Mouse (Mus musculus) embryonic facial prominence, embryonic 15.5 days (tissue): ENCODE measurements around the gene Itpr3. TPM values are rescaled to one million over a fixed set of nuclear protein-coding genes. Genes with fewer than 3 reads are reported as not detected.

Experiments used
- ATAC-seq: fragments of 200-750 bp; cut with Nextera tagmentation; 2 replicates; pipeline ENCODE4 v1.8.0; 2017; ENCODE audit warnings: low read depth, moderate TSS enrichment; ENCODE audit not compliant: insufficient number of reproducible peaks, low FRiP score, low TSS enrichment
- H3K27ac ChIP-seq: fragments of 300-500 bp; sonication (generic); replicated peaks from 2 replicates; pipeline ENCODE4 v1.5.1; 2015; ENCODE audit warnings: mild to moderate bottlenecking, inconsistent platforms
- H3K27me3 ChIP-seq: fragments of 300-500 bp; sonication (generic); 2 replicates; pipeline ENCODE4 v1.6.1; 2015; ENCODE audit warnings: inconsistent platforms
- H3K36me3 ChIP-seq: fragments of 300-500 bp; sonication (generic); 2 replicates; pipeline ENCODE4 v1.6.1; 2015; ENCODE audit warnings: mild to moderate bottlenecking, inconsistent platforms
- H3K4me1 ChIP-seq: fragments of 300-500 bp; sonication (generic); 2 replicates; pipeline ENCODE4 v1.6.1; 2015; ENCODE audit warnings: inconsistent platforms
- H3K4me2 ChIP-seq: fragments of 300-500 bp; sonication (generic); replicated peaks from 2 replicates; pipeline ENCODE4 v1.6.1; 2015; ENCODE audit warnings: mild to moderate bottlenecking, inconsistent platforms
- H3K4me3 ChIP-seq: fragments of 300-500 bp; sonication (generic); replicated peaks from 2 replicates; pipeline ENCODE4 v1.5.1; 2015; ENCODE audit warnings: mild to moderate bottlenecking, inconsistent platforms
- H3K9ac ChIP-seq: fragments of 300-500 bp; sonication (generic); 2 replicates; pipeline ENCODE4 v1.6.1; 2015; ENCODE audit warnings: inconsistent platforms
- H3K9me3 ChIP-seq: fragments of 300-500 bp; sonication (generic); replicated peaks from 2 replicates; pipeline ENCODE4 v1.6.1; 2016; ENCODE audit warnings: inconsistent platforms
- WGBS: fragments of 180-500 bp; shearing (Covaris S2); methylation state at CpG from one replicate; pipeline ENCODE4 v1.1.7; 2015; 5-methylcytosine and 5-hydroxymethylcytosine counted together
- polyA plus RNA-seq: library from polyadenylated mRNA; unstranded; fragments of >200 nt; fragmentation: Nextera tagmentation; extraction: Ambion mirVana; gene quantifications from 2 replicates; pipeline ENCODE4 v1.2.1, GENCODE M21; 2015

The Itpr3 gene
- polyA plus RNA-seq: 5.3 TPM in 2 replicates

DNA sequence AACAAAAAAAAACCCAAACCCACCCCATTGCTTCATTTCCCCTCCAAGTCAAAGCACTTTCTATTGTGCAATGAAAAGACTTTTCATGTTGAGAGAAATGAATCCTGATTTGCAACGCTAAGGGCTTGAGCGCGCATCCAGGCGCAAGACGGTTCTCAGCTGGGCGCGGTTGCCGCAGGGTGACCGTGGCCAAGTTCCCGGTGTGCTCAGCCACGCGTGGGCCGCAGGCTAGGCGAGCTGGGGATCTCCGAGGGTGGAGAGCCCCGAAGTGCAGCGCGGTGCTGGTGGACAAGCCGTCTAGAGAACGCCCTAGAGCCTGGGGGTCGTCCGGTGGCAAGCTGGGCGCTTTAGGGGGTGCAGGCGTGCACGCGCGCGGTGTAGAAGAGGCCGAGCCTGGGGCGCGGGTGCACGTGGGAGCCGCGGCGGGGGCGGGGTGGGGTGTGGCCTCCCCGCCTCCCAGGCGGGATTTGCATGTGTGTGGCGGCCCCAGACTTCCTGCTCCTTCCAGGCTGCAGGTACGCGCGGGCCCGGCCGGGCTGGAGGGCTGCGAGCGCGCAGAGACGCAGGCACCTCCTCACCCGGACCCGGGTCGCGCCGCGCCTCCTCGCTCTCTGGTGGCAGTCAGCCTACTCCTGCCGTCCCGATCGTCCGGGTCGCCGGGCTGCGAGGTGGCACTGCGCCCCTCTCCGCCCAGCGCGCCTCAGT, at the start of gene Itpr3:
TSS of gene Itpr3 (plus strand) at position 493 of the 705 bp plus-strand sequence.
- Histone ChIP-seq H3K9ac (peak within 1 kb of the TSS; percentile 57), H3K4me2 (peak within 1 kb of the TSS; percentile 95), H3K27me3 (no peaks in the 10 kb centered on the region), H3K36me3 (no peaks in the 10 kb centered on the region), H3K4me1 (peaks cover 50% of the 10 kb centered on the region), H3K9me3 (no peaks in the 10 kb centered on the region), H3K4me3 (peak within 1 kb of the TSS; percentile 60), H3K27ac (peak within 1 kb of the TSS; percentile 91)
- under 1% methylated on average over 65 of the region's 66 CpGs for WGBS
- ATAC-seq: peak; percentile 77

DNA sequence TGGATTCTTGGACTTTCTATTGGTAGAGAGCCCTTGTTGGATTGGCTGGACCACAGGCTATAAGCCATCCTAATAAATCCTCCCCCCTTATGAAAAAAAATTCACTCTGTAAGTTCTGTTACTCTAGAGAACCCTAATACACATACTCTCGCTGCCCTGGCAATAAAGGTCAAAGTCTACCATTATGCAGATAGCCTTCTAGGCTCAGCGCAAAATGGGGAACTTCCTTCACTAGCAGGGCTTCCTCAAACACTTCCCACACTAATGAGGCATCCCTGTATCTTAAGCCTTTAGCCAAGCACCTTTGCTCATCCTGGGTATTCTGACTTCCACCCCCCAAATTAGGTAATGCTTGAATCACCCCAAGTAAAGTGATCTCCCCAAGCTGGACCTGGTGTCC, 48.8 kb upstream of the Itpr3 start:
- Histone ChIP-seq H3K4me2 (no peak overlapping the region), H3K4me3 (no peak overlapping the region), H3K4me1 (no peaks in the 10 kb centered on the region), H3K9ac (no peak overlapping the region), H3K27ac (no peak overlapping the region), H3K9me3 (no peaks in the 10 kb centered on the region), H3K27me3 (no peaks in the 10 kb centered on the region), H3K36me3 (no peaks in the 10 kb centered on the region)
- ATAC-seq: no peak
- WGBS: 70% methylated on average over 2 of the region's 2 CpGs

DNA sequence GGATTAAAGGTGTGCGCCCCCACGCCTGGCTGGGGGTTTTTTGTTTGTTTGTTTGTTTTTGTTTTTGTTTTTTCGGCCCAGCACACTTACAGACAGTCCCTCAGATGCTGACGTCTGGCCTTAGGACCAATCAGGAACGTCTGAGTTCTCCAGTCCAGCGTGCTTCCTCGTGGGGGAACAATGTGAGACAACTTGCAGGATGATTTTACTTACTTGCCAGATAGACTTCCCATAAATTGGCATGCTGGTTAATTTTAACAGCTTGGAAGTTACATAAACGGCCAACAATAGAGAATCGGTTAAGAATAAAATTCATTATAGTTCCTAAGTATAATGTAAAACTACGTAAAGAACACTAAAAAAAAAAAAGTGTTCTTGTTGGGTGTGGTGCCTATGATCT, 45.9 kb upstream of the Itpr3 start:
- H3K9ac ChIP-seq: no peak overlapping the region
- H3K27ac ChIP-seq: no peak overlapping the region
- no peaks in the 10 kb centered on the region for H3K36me3 ChIP-seq
- 85% methylated on average over 10 of the region's 10 CpGs for WGBS
- H3K4me3 ChIP-seq: no peak overlapping the region
- H3K4me1 ChIP-seq: no peaks in the 10 kb centered on the region
- no peaks in the 10 kb centered on the region for H3K27me3 ChIP-seq
- no peak overlapping the region for H3K4me2 ChIP-seq
- H3K9me3 ChIP-seq: no peaks in the 10 kb centered on the region
- ATAC-seq: no peak

DNA sequence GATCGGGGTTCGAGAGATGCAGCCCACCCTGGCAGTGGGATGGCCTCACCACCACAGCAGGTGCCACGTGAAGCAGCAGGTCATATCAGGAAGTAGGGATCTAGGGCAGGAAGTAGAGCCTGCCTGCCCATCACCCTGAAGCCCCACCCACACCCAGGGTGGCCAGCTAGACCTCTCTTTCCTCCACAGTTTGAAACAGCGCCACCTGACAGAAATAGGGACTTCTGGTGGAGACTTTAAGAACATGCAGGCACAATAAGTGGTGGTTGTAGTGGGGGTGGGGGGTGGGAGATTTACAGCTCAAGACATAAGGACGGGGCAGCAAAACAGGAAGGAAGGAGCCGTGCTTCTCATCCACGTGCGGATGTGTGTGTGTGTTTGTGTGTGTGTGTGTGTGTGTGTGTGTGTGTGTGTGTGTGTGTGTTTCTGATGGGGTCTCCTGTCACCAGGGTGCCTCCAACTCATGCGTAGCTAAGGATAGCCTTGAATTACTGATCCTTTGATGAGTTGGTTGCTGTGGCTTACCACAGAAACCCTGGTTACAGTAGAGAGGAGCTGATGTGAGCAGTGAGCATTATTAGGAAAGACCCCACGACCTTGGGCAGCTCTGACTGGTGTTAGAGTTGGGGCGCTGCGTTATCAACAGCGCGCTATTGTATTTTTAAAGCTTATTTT, 45.0 kb upstream of the Itpr3 start:
- Histone ChIP-seq H3K27me3 (no peaks in the 10 kb centered on the region), H3K36me3 (no peaks in the 10 kb centered on the region), H3K9ac (no peak overlapping the region), H3K9me3 (no peaks in the 10 kb centered on the region), H3K27ac (no peak overlapping the region), H3K4me2 (no peak overlapping the region), H3K4me1 (peaks cover 1% of the 10 kb centered on the region; the same call in 1 of the 2 replicates), H3K4me3 (no peak overlapping the region)
- 54% methylated on average over 14 of the region's 14 CpGs for WGBS
- ATAC-seq: no peak

DNA sequence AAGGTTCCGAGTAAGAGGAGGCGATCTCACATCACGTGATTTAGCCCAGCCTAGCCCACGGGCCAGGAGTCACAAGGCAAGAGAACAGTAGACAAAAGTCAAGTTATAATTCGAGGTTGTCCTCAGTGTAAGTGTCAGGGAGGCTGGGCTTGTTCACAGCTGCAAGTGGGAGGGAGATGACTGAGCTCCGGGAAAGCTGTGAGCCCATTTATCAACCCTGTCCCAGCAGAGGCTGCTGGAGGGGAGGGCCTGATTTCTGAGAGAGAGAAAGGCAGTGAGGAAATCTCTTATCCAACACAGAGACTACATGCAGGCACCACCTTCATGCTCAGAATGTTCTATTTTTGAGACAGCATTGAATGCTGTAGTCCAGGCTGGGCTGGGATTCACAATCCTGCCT, 44.2 kb upstream of the Itpr3 start:
- Histone ChIP-seq H3K4me3 (no peak overlapping the region), H3K27ac (no peak overlapping the region), H3K4me1 (peaks cover 8% of the 10 kb centered on the region; the same call in 1 of the 2 replicates), H3K27me3 (no peaks in the 10 kb centered on the region), H3K9me3 (no peaks in the 10 kb centered on the region), H3K36me3 (no peaks in the 10 kb centered on the region), H3K4me2 (no peak overlapping the region), H3K9ac (no peak overlapping the region)
- ATAC-seq: no peak
- 44% methylated on average over 6 of the region's 6 CpGs for WGBS

DNA sequence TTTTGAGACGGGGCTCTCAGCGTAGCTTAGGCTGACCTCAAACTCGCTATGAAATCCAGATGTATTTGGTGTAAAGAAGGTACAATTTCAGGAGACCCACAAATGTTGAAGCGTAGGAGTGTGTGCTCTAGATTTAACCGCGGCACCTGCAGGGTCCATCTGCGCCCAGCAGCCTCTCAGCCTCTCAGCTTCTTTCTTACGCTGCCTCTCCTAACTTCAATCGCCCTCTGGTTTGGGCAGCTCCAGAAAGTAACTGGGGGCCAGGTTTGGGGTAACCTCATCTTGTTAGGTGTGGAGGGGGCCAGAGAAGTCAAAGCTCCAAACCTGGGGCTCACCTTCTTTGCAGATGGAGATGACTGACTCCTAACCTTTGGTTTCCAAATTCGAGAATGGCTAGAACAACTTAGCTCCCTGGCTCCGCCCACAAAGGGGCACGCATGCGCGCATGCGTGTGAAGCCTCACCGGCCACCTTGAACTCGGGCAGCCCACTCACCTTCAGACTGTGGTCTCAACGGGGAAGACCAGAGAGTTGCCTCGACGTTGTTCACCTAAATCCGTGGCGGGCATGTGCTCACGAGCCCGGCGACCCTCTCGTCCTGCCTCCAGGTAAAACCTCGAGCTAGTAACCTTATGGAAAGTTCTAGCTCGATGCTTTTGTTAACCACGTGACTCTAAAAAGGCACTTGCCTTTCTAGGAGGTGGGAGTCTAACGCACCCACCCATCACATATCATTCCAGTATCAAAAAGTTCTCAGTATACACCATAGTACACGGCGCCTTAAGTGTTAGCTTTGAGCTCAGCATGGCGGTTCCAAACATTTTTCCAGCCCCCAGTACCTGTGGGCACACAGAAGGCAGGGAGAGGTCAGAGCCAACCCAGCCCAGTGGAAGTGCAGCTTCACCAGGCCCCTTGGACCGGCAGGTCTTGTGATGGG, 39.3 kb upstream of the Itpr3 start:
- 5% methylated on average over 34 of the region's 34 CpGs for WGBS
- Histone ChIP-seq H3K4me1 (peaks cover 15% of the 10 kb centered on the region), H3K9ac (peak overlapping the region; percentile 33), H3K4me2 (peak overlapping the region; percentile 70), H3K4me3 (peak overlapping the region; percentile 56), H3K9me3 (no peaks in the 10 kb centered on the region), H3K36me3 (peaks cover 34% of the 10 kb centered on the region), H3K27ac (peak overlapping the region; percentile 72), H3K27me3 (no peaks in the 10 kb centered on the region)
- peak; percentile 73 for ATAC-seq

DNA sequence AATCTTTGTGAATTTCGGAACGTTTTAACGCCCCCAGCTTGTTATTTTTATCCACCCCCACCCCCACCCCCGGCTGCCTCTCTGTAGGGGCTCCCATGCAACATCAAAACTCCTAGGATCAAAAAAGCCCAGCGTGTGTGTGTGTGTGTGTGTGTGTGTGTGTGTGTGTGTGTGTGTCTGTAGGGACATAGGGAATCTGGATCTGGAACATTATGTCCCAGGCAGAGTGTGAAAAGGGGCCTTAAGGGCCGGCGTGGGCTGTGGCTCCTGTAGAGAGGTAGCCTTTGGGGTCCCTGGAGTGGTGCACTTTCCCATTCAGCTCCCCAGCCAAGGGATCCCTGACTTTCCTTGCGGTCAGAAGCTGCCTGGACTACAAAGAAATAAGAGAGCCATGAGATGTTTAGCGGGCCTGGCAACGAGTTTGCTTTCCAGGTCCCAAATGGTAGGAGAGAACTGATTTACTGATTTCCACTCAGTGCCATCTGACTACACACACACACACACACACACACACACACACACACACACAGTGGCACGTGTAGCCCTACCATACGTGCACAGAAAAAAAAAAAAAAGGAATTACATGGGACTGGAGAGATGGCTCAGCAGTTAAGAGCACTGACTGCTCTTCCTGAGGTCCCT, 38.4 kb upstream of the Itpr3 start:
- Histone ChIP-seq H3K9ac (peak overlapping the region; percentile 33), H3K4me1 (peaks cover 15% of the 10 kb centered on the region), H3K27ac (peak overlapping the region; percentile 72), H3K27me3 (no peaks in the 10 kb centered on the region), H3K4me3 (peak overlapping the region; percentile 56), H3K36me3 (peaks cover 38% of the 10 kb centered on the region), H3K9me3 (no peaks in the 10 kb centered on the region), H3K4me2 (peak overlapping the region; percentile 70)
- 34% methylated on average over 12 of the region's 12 CpGs for WGBS
- ATAC-seq: no peak

DNA sequence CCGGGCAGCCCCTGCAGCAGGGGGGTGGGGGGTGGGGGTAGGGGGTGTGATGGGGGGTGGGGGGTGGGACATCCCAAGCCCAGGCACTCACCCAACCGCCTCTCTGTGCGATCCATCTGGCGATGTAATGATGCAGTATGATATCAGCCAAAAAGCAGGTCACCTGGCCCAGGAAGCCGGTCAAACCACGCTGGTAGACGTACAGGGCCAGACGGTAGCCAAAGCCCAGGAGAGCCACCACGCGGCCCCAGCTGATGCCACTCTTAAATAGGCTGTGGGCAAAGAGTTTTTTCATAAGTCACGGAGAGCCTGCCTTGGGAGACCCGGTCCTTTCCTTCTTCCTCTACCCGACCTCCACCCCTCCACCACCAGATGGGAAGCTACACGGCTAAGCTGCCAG, 36.0 kb upstream of the Itpr3 start:
- Histone ChIP-seq H3K4me3 (no peak overlapping the region), H3K4me1 (peaks cover 15% of the 10 kb centered on the region), H3K4me2 (no peak overlapping the region), H3K9ac (no peak overlapping the region), H3K27ac (no peak overlapping the region), H3K27me3 (no peaks in the 10 kb centered on the region), H3K9me3 (no peaks in the 10 kb centered on the region), H3K36me3 (peaks cover 60% of the 10 kb centered on the region)
- no peak for ATAC-seq
- 87% methylated on average over 14 of the region's 14 CpGs for WGBS

DNA sequence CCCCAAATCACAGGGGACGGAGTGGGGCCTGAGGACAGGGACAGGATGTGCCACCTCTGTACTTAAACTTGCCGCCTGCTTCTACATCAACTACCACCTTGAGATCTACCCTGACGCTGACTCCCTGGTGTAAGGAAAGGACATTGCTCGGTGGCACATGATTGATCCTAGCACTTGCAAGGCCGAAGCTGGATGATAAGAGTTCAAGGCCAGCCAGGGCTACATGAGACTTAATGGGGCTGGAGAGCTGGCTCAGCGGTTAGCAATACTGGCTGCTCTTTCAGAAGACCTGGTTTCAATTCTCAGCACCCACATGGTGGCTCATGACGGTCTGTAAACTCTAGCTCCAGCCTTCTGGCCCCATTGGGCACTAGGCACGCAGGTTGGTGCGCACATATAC, 35.4 kb upstream of the Itpr3 start:
- Histone ChIP-seq H3K4me3 (no peak overlapping the region), H3K27me3 (no peaks in the 10 kb centered on the region), H3K9me3 (no peaks in the 10 kb centered on the region), H3K36me3 (peaks cover 61% of the 10 kb centered on the region), H3K27ac (no peak overlapping the region), H3K9ac (no peak overlapping the region), H3K4me2 (no peak overlapping the region), H3K4me1 (peaks cover 15% of the 10 kb centered on the region)
- 83% methylated on average over 9 of the region's 9 CpGs for WGBS
- ATAC-seq: no peak

DNA sequence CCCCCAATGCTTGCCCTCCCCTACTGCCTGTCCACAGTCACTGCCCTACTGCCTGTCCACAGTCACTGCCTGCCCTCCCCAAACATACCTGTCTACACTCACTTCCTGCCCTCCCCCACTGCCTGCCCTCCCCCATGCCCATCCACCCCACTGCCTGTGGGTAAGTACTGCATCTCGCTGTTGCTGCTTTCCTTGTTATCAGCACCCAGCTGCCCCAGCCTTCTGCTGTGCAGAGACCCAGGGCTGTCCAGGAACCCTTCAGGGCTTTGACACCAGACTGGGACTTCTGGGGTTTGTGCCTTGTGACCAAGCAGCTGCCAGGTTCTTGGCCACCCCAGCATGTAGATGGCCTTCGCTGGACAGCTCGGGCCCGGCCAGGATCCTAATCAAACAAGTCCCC, 33.8 kb upstream of the Itpr3 start:
- Histone ChIP-seq H3K4me1 (peaks cover 16% of the 10 kb centered on the region), H3K27me3 (no peaks in the 10 kb centered on the region), H3K9ac (no peak overlapping the region), H3K4me3 (no peak overlapping the region), H3K9me3 (no peaks in the 10 kb centered on the region), H3K27ac (no peak overlapping the region), H3K4me2 (no peak overlapping the region), H3K36me3 (peaks cover 61% of the 10 kb centered on the region)
- ATAC-seq: no peak
- WGBS: 84% methylated on average over 4 of the region's 4 CpGs
